Mouse (Mus musculus): ENCODE results near the gene Nfe2l3. TPM values are rescaled to one million over a fixed set of nuclear protein-coding genes. Genes with fewer than 3 reads are reported as not detected.

The Nfe2l3 gene
- polyA plus RNA-seq, 1 experiment from 2014 or later, result 7.5 TPM

DNA sequence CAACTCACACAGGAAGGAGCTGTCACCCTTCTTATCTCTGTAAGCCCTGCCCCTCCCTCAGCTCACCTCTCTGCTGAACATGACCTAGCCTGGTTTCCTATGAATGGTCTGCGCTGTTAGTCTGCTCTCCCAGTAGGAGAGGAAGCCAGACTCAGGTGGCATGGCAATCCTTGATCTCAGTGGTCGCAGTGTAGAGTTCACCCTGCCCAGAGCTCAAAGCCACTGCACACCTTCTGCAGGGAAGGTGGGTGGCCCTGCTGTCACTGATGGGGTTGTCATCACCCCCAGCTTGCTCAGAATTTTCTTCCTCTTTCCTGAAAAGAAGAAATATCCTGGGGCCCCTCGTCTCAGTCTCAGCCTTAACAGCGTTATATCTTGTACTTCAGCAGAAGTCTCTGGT is 28.0 kb upstream of the Nfe2l3 start:
- Histone ChIP-seq H3K27me3 (no peaks in the 10 kb centered on the region), H3K27ac (replicated peaks) (no peak overlapping the region), H3K4me2 (no peak overlapping the region), H3K4me1 (replicated peaks) (no peaks in the 10 kb centered on the region), H3K4me3 (no peak overlapping the region), H3K36me3 (no peaks in the 10 kb centered on the region), H3K9ac (no peak overlapping the region), H3K9me3 (no peaks in the 10 kb centered on the region)
- WGBS, result 83% methylated on average over 4 of the region's 4 CpGs
- no peak for ATAC-seq (ENCODE audit: low FRiP score, low read depth)

DNA sequence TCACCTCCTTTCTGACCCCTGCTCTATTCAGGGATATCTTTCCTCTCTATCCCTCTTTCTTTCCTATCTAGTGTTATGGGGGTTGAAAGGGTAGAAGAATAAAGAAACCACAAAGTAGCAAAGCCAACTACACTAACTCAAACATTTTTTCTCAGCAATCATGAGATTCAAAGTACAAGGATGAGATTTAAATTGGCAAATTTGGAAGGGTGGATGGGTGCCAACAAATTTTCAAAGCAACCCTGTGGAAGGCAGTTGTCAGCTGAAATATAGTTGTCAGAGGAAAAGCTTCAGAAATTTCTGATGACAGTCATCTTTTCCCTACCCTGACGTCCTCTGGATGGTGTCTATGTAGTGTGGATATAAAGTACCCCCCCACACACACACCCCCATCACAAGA is 16.0 kb upstream of the Nfe2l3 start:
- Histone ChIP-seq H3K9ac (no peak overlapping the region), H3K4me3 (no peak overlapping the region), H3K9me3 (no peaks in the 10 kb centered on the region), H3K4me1 (replicated peaks) (no peaks in the 10 kb centered on the region), H3K36me3 (no peaks in the 10 kb centered on the region), H3K27ac (replicated peaks) (no peak overlapping the region), H3K27me3 (no peaks in the 10 kb centered on the region), H3K4me2 (no peak overlapping the region)
- whole genome bisulfite sequencing, result 60% methylated on average over 1 of the region's 1 CpGs
- ATAC-seq (ENCODE audit: low FRiP score, low read depth), result no peak

DNA sequence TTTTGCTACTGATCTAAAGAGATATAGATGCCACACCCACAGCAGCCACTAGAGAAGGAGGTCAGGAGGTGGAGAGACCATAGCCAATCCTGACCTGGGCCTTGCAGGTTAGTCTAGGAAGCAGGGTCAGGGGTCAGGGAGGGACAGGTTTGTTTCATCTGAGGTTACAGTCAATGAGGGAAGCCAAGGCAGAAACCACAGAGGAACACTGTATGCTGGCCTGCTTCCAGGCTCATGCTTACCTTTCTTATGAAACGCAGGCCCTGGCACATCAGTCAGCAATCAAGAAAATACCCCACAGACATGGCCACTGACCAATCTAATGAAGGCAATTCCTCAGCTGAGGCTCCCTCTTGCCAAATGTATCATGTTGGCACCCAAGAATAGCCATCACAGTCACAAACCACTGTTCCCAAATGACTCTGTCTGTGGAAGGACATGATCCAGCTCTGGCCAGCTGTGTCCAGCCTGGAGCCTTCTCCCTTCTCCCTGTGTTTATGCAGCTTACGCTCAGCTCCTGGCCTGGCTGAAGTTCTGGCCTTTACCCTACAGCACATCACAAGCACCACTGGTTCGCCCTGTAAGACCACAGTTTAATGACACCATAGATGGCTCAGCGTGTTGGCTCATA is 15.0 kb upstream of the Nfe2l3 start:
- no peak overlapping the region for H3K27ac ChIP-seq (replicated peaks)
- no peaks in the 10 kb centered on the region for H3K9me3 ChIP-seq
- H3K9ac ChIP-seq, result no peak overlapping the region
- H3K27me3 ChIP-seq, result no peaks in the 10 kb centered on the region
- H3K4me1 ChIP-seq (replicated peaks), result no peaks in the 10 kb centered on the region
- no peak overlapping the region for H3K4me3 ChIP-seq
- H3K36me3 ChIP-seq, result no peaks in the 10 kb centered on the region
- no peak overlapping the region for H3K4me2 ChIP-seq
- ATAC-seq (ENCODE audit: low FRiP score, low read depth), result no peak
- WGBS, result 94% methylated on average over 4 of the region's 4 CpGs

DNA sequence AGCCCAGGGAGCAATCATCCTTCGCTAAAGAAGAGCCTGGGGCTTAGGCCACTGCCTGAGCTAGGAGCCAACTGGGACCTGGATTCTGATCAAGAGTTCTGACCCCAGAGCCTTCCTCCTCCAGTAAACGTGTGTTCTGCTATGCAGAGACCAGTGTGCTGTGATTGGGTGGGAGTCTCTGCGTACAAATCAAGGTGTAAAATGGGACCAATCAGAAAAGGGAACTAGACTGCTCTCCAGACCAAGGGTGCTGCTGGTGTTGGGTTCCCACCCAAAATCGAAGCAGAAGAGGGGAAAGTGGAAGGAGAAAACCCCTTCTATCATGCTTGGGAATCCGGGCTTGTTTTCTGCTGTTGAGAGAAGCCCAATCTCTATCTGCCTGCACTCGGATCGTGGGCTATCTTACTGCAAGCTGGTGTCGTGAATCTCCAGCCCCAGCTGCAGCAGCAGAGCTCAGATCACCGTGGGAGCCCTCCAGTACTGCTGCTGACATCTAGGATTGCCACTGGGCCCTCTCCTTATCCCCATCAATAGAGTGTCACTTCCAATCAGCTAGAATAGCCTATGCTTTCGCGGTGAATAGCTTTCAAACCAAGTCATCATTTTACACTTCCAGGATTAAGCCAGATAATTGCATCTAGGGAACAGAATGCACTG is 8.9 kb upstream of the Nfe2l3 start:
- Histone ChIP-seq H3K27ac (replicated peaks) (no peak overlapping the region), H3K4me3 (no peak overlapping the region), H3K27me3 (no peaks in the 10 kb centered on the region), H3K36me3 (no peaks in the 10 kb centered on the region), H3K4me1 (replicated peaks) (no peaks in the 10 kb centered on the region), H3K9me3 (no peaks in the 10 kb centered on the region), H3K4me2 (no peak overlapping the region), H3K9ac (no peak overlapping the region)
- ATAC-seq (ENCODE audit: low FRiP score, low read depth), result no peak
- WGBS, result 52% methylated on average over 11 of the region's 11 CpGs

DNA sequence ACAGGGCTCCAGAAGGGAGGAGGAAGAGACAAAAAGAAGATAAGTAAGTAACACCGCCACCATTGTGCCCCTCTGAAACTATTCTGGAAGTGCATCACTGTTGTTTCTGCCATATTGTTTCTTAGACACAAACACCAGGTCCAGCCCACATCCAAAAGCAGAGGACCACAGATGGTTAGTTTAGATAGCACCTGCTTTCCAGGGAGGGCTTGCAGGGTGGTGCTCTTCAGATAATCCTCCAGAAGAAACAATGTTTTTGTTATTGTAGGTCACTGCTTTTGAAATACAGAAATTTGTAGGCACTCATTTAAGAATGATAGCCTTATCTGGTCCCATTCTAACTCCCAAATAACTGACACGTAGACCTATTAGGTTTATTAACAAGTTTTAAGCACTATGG is 7.9 kb upstream of the Nfe2l3 start:
- Histone ChIP-seq H3K4me2 (no peak overlapping the region), H3K9ac (no peak overlapping the region), H3K9me3 (no peaks in the 10 kb centered on the region), H3K36me3 (no peaks in the 10 kb centered on the region), H3K27ac (replicated peaks) (no peak overlapping the region), H3K27me3 (no peaks in the 10 kb centered on the region), H3K4me1 (replicated peaks) (no peaks in the 10 kb centered on the region), H3K4me3 (no peak overlapping the region)
- ATAC-seq (ENCODE audit: low FRiP score, low read depth), result no peak
- 95% methylated on average over 2 of the region's 2 CpGs for WGBS

DNA sequence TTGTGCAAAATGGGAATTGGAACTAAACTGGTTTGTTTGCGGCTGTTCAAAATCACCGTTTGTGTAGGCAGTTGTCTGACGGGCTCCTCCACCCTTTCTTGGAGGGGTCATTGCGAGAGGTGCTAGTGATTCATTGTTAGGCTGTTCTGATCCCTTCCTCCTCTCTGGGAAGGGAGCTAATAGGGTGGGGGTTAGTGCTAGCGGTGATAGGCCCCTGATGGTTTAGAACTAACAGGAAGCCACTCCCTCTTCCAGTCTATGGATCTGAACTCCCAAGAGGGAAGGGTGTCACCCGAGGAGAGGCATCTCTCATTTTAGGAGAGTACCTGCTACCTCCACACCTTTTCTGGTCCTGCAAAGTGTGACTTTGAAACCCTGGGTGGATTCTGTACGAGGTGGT is 1.8 kb downstream of the Nfe2l3 start:
- Histone ChIP-seq H3K36me3 (no peaks in the 10 kb centered on the region), H3K27me3 (peaks cover 6% of the 10 kb centered on the region), H3K4me3 (peak overlapping the region; percentile 50), H3K9ac (no peak overlapping the region), H3K9me3 (no peaks in the 10 kb centered on the region), H3K4me2 (peak overlapping the region; percentile 82), H3K4me1 (replicated peaks) (peaks cover 17% of the 10 kb centered on the region; the same call in 1 of the 2 replicates), H3K27ac (replicated peaks) (no peak overlapping the region)
- 46% methylated on average over 7 of the region's 7 CpGs for WGBS
- no peak for ATAC-seq (ENCODE audit: low FRiP score, low read depth)

DNA sequence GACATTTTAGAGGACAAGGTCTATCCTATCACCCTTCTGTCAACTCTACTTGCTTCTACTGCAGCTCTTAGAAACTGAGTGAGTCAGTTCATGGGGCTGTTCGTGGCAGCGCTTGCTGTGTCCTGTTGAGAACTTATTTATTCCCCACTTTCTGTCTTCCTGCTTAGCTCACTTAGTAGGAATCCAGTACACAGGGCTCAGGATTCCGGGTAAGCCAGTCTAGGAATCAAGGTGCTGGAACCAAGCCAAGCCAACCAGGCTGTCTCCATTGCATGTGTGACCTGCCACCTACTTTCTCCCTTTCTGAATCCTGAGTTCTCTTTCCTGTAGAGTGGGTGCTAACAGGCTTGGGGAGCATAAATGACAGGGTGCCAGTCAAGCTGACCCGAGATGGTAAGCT is 5.2 kb downstream of the Nfe2l3 start:
- no peak overlapping the region for H3K27ac ChIP-seq (replicated peaks)
- ATAC-seq (ENCODE audit: low FRiP score, low read depth), result no peak

DNA sequence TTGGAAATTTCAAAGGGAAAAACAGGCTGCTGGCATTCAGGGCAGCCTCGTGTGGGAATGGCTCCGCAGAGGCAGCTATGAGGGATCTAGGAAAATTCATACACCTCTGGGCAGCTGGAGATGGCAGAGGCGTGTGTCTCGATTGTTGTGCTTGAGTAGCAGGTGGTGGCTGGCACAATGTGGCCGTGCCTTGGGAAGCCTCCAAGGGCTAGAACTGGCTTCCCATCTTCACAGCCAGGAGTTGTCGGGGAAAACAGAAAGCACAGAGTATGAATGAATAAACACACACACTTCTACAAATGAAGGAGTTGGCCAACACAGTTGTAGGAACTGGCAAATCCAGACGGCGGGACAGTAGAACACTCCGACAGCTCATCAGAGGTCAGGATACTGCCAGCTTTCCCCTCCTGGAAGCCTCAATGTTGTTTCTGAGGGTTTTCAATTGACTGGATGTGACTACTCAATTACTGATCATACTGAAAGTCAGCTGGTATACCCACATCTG is 6.4 kb downstream of the Nfe2l3 start:
- H3K4me1 ChIP-seq (replicated peaks), result 0 out of 2 replicates have a peak, but pooled peaks cover 4% of the 10 kb centered on the region
- 69% methylated on average over 9 of the region's 9 CpGs for WGBS

More for the DNA sequence above, 5.2 kb downstream of the Nfe2l3 start:
- peaks cover 11% of the 10 kb centered on the region; the same call in 1 of the 2 replicates for H3K4me1 ChIP-seq (replicated peaks)
- no peak overlapping the region for H3K4me3 ChIP-seq
- no peaks in the 10 kb centered on the region for H3K36me3 ChIP-seq
- no peak overlapping the region for H3K4me2 ChIP-seq
- WGBS, result 81% methylated on average over 4 of the region's 4 CpGs
- H3K9ac ChIP-seq, result no peak overlapping the region
- H3K27me3 ChIP-seq, result no peaks in the 10 kb centered on the region
- H3K9me3 ChIP-seq, result no peaks in the 10 kb centered on the region

DNA sequence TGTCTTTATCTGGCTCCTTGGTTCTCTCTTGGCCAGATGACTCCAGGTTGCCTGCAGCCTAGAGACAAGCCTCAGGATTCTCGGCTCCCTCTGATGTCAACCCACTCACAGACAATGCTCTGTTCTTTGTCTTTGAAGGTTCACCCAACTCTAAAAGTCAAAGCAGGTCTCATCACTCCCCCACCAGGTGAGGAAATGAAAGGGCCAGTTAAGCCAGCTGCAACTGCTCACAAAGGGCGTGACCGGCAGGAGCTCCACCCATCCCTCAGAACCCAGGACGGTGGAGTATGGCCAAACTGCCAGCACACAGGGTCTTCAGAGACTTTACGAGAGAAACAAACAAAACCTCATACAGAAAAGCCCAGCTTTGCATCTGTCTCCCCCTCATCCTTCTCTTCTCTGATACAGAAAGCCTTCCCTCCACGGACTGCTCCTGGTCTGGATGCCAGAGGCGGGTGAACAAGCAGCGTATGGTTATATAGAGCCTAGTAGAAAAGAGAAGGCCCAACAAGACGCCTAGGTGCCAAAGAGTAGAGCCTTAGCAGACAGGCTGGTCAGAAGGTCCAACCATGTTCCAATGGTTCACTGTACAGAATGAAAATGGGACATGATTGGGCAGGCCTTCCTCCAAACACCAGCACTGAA is 9.8 kb downstream of the Nfe2l3 start:
- H3K4me1 ChIP-seq (replicated peaks), result no peaks in the 10 kb centered on the region
- H3K4me3 ChIP-seq, result no peak overlapping the region
- no peak overlapping the region for H3K9ac ChIP-seq
- ATAC-seq (ENCODE audit: low FRiP score, low read depth), result no peak
- no peaks in the 10 kb centered on the region for H3K9me3 ChIP-seq
- no peak overlapping the region for H3K4me2 ChIP-seq
- H3K27ac ChIP-seq (replicated peaks), result no peak overlapping the region
- no peaks in the 10 kb centered on the region for H3K36me3 ChIP-seq
- WGBS, result 59% methylated on average over 9 of the region's 9 CpGs
- no peaks in the 10 kb centered on the region for H3K27me3 ChIP-seq

More for the DNA sequence above, 6.4 kb downstream of the Nfe2l3 start:
- H3K9ac ChIP-seq, result no peak overlapping the region
- H3K9me3 ChIP-seq, result no peaks in the 10 kb centered on the region
- no peak overlapping the region for H3K4me3 ChIP-seq
- no peak overlapping the region for H3K4me2 ChIP-seq
- H3K27ac ChIP-seq (replicated peaks), result no peak overlapping the region
- H3K27me3 ChIP-seq, result no peaks in the 10 kb centered on the region
- no peak for ATAC-seq (ENCODE audit: low FRiP score, low read depth)
- H3K36me3 ChIP-seq, result no peaks in the 10 kb centered on the region

DNA sequence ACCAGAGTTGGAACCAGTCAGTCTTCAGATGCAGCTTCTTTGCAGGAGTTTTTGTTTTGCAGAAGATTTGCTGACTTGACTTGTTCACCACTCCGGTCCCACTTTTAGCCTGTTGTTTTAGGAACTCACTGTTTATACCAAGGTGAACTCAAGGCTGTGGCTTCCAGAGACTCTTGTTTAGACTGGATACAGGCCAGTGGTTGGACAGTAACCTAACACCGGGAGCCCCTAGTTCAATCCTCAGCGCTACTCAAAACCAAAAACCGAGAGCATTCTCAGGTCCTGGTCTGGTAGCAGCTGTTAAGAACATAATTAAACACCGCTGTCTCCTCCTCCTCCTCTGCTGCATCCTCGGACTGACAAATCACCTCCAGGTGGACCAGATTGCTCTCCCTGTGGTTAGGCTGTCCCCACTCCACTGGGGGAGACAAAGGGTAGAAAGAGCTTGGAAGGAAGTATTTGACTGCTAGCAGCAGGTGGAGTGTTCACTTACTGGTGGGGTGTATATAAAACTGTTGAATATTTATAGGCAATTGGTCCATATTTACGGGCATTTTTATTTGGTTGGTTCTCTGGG is 20.5 kb downstream of the Nfe2l3 start:
- no peak overlapping the region for H3K4me2 ChIP-seq
- H3K4me3 ChIP-seq, result no peak overlapping the region
- 65% methylated on average over 7 of the region's 7 CpGs for WGBS
- H3K4me1 ChIP-seq (replicated peaks), result 0 out of 2 replicates have a peak, but pooled peaks cover 6% of the 10 kb centered on the region
- peaks cover 10% of the 10 kb centered on the region for H3K36me3 ChIP-seq
- no peak overlapping the region for H3K27ac ChIP-seq (replicated peaks)
- no peaks in the 10 kb centered on the region for H3K27me3 ChIP-seq
- H3K9me3 ChIP-seq, result no peaks in the 10 kb centered on the region
- H3K9ac ChIP-seq, result no peak overlapping the region
- no peak for ATAC-seq (ENCODE audit: low FRiP score, low read depth)

DNA sequence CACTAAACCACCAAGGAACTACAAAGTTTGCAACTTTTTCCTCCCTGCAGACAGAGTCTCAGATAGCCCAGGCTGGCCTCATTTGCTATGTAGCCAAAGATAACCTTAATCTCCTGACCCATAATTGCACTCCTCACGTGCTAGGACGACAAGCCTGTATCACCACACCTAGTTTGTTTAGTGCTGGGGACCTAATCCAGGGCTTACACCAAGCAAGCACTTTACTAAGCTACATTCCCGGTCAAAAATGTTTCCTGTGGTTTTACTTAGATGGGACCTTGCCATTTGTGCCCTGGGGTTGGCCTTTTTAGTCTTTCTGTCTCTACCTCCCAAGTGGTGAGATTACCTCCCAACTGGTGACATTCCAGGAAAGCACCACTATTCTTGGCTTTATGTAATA is 22.5 kb downstream of the Nfe2l3 start:
- no peak for ATAC-seq (ENCODE audit: low FRiP score, low read depth)
- Histone ChIP-seq H3K9me3 (no peaks in the 10 kb centered on the region), H3K4me1 (replicated peaks) (0 out of 2 replicates have a peak, but pooled peaks cover 6% of the 10 kb centered on the region), H3K36me3 (peaks cover 17% of the 10 kb centered on the region), H3K27me3 (no peaks in the 10 kb centered on the region), H3K4me3 (no peak overlapping the region), H3K4me2 (no peak overlapping the region), H3K27ac (replicated peaks) (no peak overlapping the region), H3K9ac (no peak overlapping the region)
- 83% methylated on average over 3 of the region's 3 CpGs for WGBS

DNA sequence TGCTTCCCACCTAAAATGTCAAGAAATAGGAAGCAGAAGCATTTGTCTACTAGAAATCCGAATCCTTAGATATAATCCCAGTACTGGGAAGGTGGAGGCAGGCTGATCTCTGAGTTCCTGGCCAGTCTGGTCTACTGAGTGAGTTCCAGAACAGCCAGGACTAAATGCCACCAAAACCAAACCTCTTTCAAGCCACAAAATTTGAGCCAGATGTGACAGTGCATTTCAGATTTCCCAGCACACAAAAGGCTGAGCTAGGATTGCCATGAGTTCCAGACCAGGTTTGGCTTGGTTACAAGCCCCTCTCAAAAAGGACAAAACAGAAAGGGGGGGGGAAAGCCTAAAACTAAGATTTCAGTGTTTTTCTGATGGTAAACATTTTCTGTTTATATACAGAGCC is 23.7 kb downstream of the Nfe2l3 start:
- ATAC-seq (ENCODE audit: low FRiP score, low read depth), result no peak
- no peaks in the 10 kb centered on the region for H3K9me3 ChIP-seq
- H3K4me3 ChIP-seq, result no peak overlapping the region
- H3K4me1 ChIP-seq (replicated peaks), result 0 out of 2 replicates have a peak, but pooled peaks cover 3% of the 10 kb centered on the region
- 98% methylated on average over 1 of the region's 1 CpGs for WGBS
- no peaks in the 10 kb centered on the region for H3K27me3 ChIP-seq
- no peak overlapping the region for H3K4me2 ChIP-seq
- peaks cover 26% of the 10 kb centered on the region for H3K36me3 ChIP-seq
- no peak overlapping the region for H3K27ac ChIP-seq (replicated peaks)
- H3K9ac ChIP-seq, result no peak overlapping the region
